Comparison of ENCODE assay signal across 8 mouse cellular contexts in the genomic region with DNA sequence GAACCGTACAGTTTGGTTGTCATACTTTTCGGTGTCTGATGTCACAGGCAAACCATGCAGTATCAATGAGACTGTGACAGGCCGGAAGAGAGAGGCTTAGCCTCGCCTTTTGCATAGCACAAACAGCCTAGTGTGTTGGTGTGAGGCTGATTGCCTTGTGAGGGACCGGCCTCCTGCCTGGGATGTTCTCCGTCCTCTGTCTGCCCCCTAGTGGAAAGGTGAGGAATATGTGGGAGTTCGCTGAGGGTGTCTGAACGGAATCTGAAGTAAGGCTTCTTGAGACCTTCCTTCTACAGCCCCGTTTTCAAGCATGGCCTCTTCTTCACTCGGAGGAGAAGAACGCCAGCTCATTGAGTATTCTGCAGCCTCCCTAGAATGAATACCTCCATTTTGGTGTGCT.
DNase-seq lines count a peak whose midpoint lies in the region; ATAC-seq lines count a peak whose summit lies in the region.

No protein-coding gene starts in this region.

- H3K36me3 ChIP-seq in embryonic facial prominence, embryonic 13.5 days: no peaks in the 10 kb centered on the region
- no peaks in the 10 kb centered on the region for H3K36me3 ChIP-seq in limb, embryonic 12.5 days
- no peaks in the 10 kb centered on the region for H3K36me3 ChIP-seq in midbrain, embryonic 15.5 days (replicated peaks)

- peaks cover 27% of the 10 kb centered on the region for H3K27me3 ChIP-seq in embryonic facial prominence, embryonic 13.5 days
- peaks cover 13% of the 10 kb centered on the region for H3K27me3 ChIP-seq in limb, embryonic 12.5 days
- no peaks in the 10 kb centered on the region; the same call in 1 of the 2 replicates for H3K27me3 ChIP-seq in midbrain, embryonic 15.5 days (replicated peaks)

- H3K27ac ChIP-seq in embryonic facial prominence, embryonic 13.5 days: no peak overlapping the region
- no peak overlapping the region for H3K27ac ChIP-seq in limb, embryonic 12.5 days
- no peak overlapping the region for H3K27ac ChIP-seq in midbrain, embryonic 15.5 days

- peak; percentile 94 for DNase-seq in 3T3-L1 (ENCODE audit: low read depth, low spot score)
- DNase-seq in adrenal gland, postnatal 36 days: peak; percentile 80 to 84
- DNase-seq in heart, adult 8-10 months (ENCODE audit: low spot score): peak; percentile 90
- peak; percentile 82 for DNase-seq in kidney, adult 8-10 months
- DNase-seq in spleen, adult 18-20 months: peak; percentile 32 to 57

- H3K4me2 ChIP-seq in embryonic facial prominence, embryonic 13.5 days: peak overlapping the region; percentile 43
- no peak overlapping the region; the same call in 1 of the 2 replicates for H3K4me2 ChIP-seq in limb, embryonic 12.5 days
- peak overlapping the region; percentile 43 for H3K4me2 ChIP-seq in midbrain, embryonic 15.5 days

- no peak overlapping the region; the same call in 1 of the 2 replicates for H3K4me3 ChIP-seq in embryonic facial prominence, embryonic 13.5 days
- no peak overlapping the region for H3K4me3 ChIP-seq in limb, embryonic 12.5 days (replicated peaks)
- peak overlapping the region; percentile 16; the same call in 1 of the 2 replicates for H3K4me3 ChIP-seq in midbrain, embryonic 15.5 days

- 0 out of 2 replicates have a peak overlapping the region, but pooled peaks have one; percentile 36 for H3K9ac ChIP-seq in embryonic facial prominence, embryonic 13.5 days
- H3K9ac ChIP-seq in limb, embryonic 12.5 days (replicated peaks): no peak overlapping the region; the same call in 1 of the 2 replicates
- H3K9ac ChIP-seq in midbrain, embryonic 15.5 days: no peak overlapping the region

- H3K9me3 ChIP-seq in embryonic facial prominence, embryonic 13.5 days: no peaks in the 10 kb centered on the region
- 0 out of 2 replicates have a peak, but pooled peaks cover 4% of the 10 kb centered on the region for H3K9me3 ChIP-seq in limb, embryonic 12.5 days
- no peaks in the 10 kb centered on the region for H3K9me3 ChIP-seq in midbrain, embryonic 15.5 days

- peak; percentile 66 for ATAC-seq in embryonic facial prominence, embryonic 13.5 days (ENCODE audit: insufficient number of reproducible peaks, insufficient read depth, low FRiP score, low TSS enrichment, low read depth)
- ATAC-seq in limb, embryonic 12.5 days (ENCODE audit: insufficient number of reproducible peaks, insufficient read depth, low FRiP score, low TSS enrichment, low read depth): peak; percentile 88
- ATAC-seq in midbrain, embryonic 15.5 days (replicated peaks): peak; percentile 91

- 1% methylated on average over 11 of the region's 11 CpGs for WGBS in embryonic facial prominence, embryonic 13.5 days
- WGBS in limb, embryonic 12.5 days: 7% methylated on average over 11 of the region's 11 CpGs
- 2% methylated on average over 11 of the region's 11 CpGs for WGBS in midbrain, embryonic 15.5 days

- peaks cover 29% of the 10 kb centered on the region for H3K4me1 ChIP-seq in embryonic facial prominence, embryonic 13.5 days
- H3K4me1 ChIP-seq in limb, embryonic 12.5 days (replicated peaks): peaks cover 31% of the 10 kb centered on the region
- peaks cover 35% of the 10 kb centered on the region for H3K4me1 ChIP-seq in midbrain, embryonic 15.5 days
